Mouse (Mus musculus) erythroblast, embryonic 14.5 days (primary cell): Measurements from ENCODE around the gene Heg1. TPM values are rescaled to one million over a fixed set of nuclear protein-coding genes. Genes with fewer than 3 reads are reported as not detected.

Experiments used
- H3K27me3 ChIP-seq: 2 replicates; pipeline ENCODE4 v1.6.1; 2012; ENCODE audit warnings: inconsistent platforms; ENCODE audit not compliant: control insufficient read depth
- H3K36me3 ChIP-seq: 2 replicates; pipeline ENCODE4 v1.6.1; 2012; ENCODE audit warnings: mild to moderate bottlenecking, inconsistent platforms; ENCODE audit not compliant: control insufficient read depth
- H3K4me1 ChIP-seq: 2 replicates; pipeline ENCODE4 v1.6.1; 2012; ENCODE audit warnings: inconsistent platforms; ENCODE audit not compliant: control insufficient read depth
- H3K4me3 ChIP-seq: replicated peaks from 2 replicates; pipeline ENCODE3; 2012; ENCODE audit warnings: moderate library complexity, mild to moderate bottlenecking, inconsistent platforms
- H3K9me3 ChIP-seq: 2 replicates; pipeline ENCODE4 v1.6.1; 2012; ENCODE audit warnings: low read length, inconsistent platforms, mixed read lengths; ENCODE audit not compliant: control insufficient read depth
- GATA1 ChIP-seq: IDR thresholded peaks from 2 replicates; pipeline ENCODE4 v1.6.1; 2012; ENCODE audit warnings: low read length, inconsistent platforms, mixed read lengths
- TAL1 ChIP-seq: IDR thresholded peaks from 3 replicates; pipeline ENCODE4 v1.6.1; 2012; ENCODE audit warnings: low read length, inconsistent platforms, mixed read lengths
- polyA plus RNA-seq: library from polyadenylated mRNA; stranded (reverse); fragments of >175 nt; gene quantifications from 2 replicates; pipeline ENCODE4 v1.2.3, GENCODE M21; 2012

Gene Heg1
- polyA plus RNA-seq, 1 experiment, result 0.04 TPM

- peaks cover 18% of the 10 kb centered on the region for H3K4me1 ChIP-seq
- H3K27me3 ChIP-seq, result no peaks in the 10 kb centered on the region
- no peaks in the 10 kb centered on the region for H3K9me3 ChIP-seq
- H3K36me3 ChIP-seq, result no peaks in the 10 kb centered on the region
- no peak for TF ChIP-seq TAL1
- no peak for TF ChIP-seq GATA1
- no peak overlapping the region for H3K4me3 ChIP-seq
Measured at GRCm38 (mm10) chr16:33781789-33782728, 97.9 kb downstream of the Heg1 start.

- H3K4me1 ChIP-seq, result peaks cover 22% of the 10 kb centered on the region
Measured at GRCm38 (mm10) chr16:33782729-33783091, 98.5 kb downstream of the Heg1 start.

GRCm38 (mm10) chr16:33784547-33784946 lies 100.4 kb downstream of the Heg1 start:
- H3K9me3 ChIP-seq, result no peaks in the 10 kb centered on the region
- TF ChIP-seq GATA1, result no peak
- TF ChIP-seq TAL1, result no peak
- no peaks in the 10 kb centered on the region for H3K36me3 ChIP-seq
- H3K4me3 ChIP-seq, result no peak overlapping the region
- H3K27me3 ChIP-seq, result no peaks in the 10 kb centered on the region
- peaks cover 22% of the 10 kb centered on the region for H3K4me1 ChIP-seq

More at GRCm38 (mm10) chr16:33782729-33783091, 98.5 kb downstream of the Heg1 start:
- H3K4me3 ChIP-seq, result no peak overlapping the region
- no peaks in the 10 kb centered on the region for H3K27me3 ChIP-seq
- no peak for TF ChIP-seq TAL1
- H3K36me3 ChIP-seq, result no peaks in the 10 kb centered on the region
- H3K9me3 ChIP-seq, result no peaks in the 10 kb centered on the region

- Histone ChIP-seq H3K27me3 (no peaks in the 10 kb centered on the region), H3K9me3 (no peaks in the 10 kb centered on the region), H3K36me3 (no peaks in the 10 kb centered on the region), H3K4me1 (peaks cover 22% of the 10 kb centered on the region), H3K4me3 (no peak overlapping the region)
- TF ChIP-seq GATA1 (no peak), TAL1 (no peak)
Measured at GRCm38 (mm10) chr16:33785092-33785704, 101.0 kb downstream of the Heg1 start.

GRCm38 (mm10) chr16:33786657-33787390 lies 102.7 kb downstream of the Heg1 start:
- H3K9me3 ChIP-seq, result no peaks in the 10 kb centered on the region
- no peaks in the 10 kb centered on the region for H3K36me3 ChIP-seq
- TF ChIP-seq GATA1 (no peak), TAL1 (no peak)
- H3K4me1 ChIP-seq, result peaks cover 17% of the 10 kb centered on the region
- H3K4me3 ChIP-seq, result no peak overlapping the region
- H3K27me3 ChIP-seq, result no peaks in the 10 kb centered on the region

- Histone ChIP-seq H3K9me3 (no peaks in the 10 kb centered on the region), H3K4me1 (no peaks in the 10 kb centered on the region; the same call in 1 of the 2 replicates), H3K27me3 (no peaks in the 10 kb centered on the region), H3K4me3 (no peak within 1 kb of the TSS), H3K36me3 (no peaks in the 10 kb centered on the region)
- TF ChIP-seq TAL1 (no peak), GATA1 (no peak)
Measured at GRCm38 (mm10) chr16:33793846-33794791, 109.9 kb downstream of the Heg1 start, which contains the start of gene Muc13. Muc13 (plus strand) TSS chr16:33794037.

- Histone ChIP-seq H3K27me3 (no peaks in the 10 kb centered on the region), H3K4me1 (no peaks in the 10 kb centered on the region; the same call in 1 of the 2 replicates), H3K4me3 (no peak overlapping the region), H3K36me3 (no peaks in the 10 kb centered on the region), H3K9me3 (no peaks in the 10 kb centered on the region)
- TF ChIP-seq GATA1, result no peak
- TF ChIP-seq TAL1, result no peak
Measured at GRCm38 (mm10) chr16:33795106-33795505, 110.9 kb downstream of the Heg1 start.

- Histone ChIP-seq H3K27me3 (no peaks in the 10 kb centered on the region), H3K4me3 (no peak overlapping the region), H3K36me3 (no peaks in the 10 kb centered on the region), H3K4me1 (no peaks in the 10 kb centered on the region; the same call in 1 of the 2 replicates), H3K9me3 (no peaks in the 10 kb centered on the region)
- TF ChIP-seq TAL1, result no peak
- TF ChIP-seq GATA1, result no peak
Measured at GRCm38 (mm10) chr16:33795887-33796286, 111.7 kb downstream of the Heg1 start.
